Mouse (Mus musculus) heart, adult 9 months (tissue): ENCODE measurements at regions not wholly inside any gene's neighbourhood (a gene's known extent, or its start where the extent isn't known, plus 50 kb on each side); places are given as distances from the start of the nearest gene placed in this dataset.

Source experiments
- DNase-seq, 2 experiments: peaks; one replicate each; pipeline ENCODE4 v3.0.0; 2022; ENCODE audit warnings: low spot score in 2 of 2

DNA sequence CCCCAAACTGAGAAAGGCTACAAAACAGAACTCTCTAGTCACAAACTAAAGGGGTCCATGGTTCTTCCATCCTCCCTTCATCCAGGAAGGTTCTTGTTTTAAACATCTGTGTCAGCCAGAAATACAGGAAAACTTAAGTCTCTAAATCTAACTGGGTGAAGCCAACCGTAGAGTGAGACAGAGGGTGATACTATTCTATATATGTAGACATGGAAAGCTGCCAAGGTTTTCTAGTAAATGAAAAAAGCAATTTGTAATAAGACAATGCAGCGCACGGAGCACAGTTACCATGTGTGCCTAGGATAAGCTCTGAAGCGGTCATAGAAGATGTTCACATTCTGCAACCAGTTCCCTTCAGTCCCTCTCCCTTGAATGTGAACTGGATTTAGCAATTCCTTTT lies 55.4 kb downstream of the Ppp1r3c start:
- no peak for DNase-seq

DNA sequence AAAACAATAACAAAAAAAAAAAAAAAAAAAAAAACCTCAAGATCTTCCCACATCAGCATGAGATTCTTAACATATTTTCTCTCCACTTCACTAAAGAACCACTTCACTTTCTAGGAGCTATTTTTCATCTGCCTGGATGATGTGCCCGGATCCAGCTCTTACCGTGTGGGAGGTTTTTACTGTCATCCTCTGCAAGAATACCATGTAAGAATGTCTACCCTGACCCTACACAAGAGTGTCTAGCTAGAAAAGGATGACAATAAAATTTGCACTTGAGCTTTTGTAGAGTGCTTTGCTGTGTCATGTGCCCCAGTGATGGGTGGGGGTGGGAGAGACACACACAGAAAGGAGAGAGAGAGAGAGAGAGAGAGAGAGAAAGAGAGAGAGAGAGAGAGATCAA lies 56.1 kb downstream of the Ppp1r3c start:
- DNase-seq = no peak

DNA sequence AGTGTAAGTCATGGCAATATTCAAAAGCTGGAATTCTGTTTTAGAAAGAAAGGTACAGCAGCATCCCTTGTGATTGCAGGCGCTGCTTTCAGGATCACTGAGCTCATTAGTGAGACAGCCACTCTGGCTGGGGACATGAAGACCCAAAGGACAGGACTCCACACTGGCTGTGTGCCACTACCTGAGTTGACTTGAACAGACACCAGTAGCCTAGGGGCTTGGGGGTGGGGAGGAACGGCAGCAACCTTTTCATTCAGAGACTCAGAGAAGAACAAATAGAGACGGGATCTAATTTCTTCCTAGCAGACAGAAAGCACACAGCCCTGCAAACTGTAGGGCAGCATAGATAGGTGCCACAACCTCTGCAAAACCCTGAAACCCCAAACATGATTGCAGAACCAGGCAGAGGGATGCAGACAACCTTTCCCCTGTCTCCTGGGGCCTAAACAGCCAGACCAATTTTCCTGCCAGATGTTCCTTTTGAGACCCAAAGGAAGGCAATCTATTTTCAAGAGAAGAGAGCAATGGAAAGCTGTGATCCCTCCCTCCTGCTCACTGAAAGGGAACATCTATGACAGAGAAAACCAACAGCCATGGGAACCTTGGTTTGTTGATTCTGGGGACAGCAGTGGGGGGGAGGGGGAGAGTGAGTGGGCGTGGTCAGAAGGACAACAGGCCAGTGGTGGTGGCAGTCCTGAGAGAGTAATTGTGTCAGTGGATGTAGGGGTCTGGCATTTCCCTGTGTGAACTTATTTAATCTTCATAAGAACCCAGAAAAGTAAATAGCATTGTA lies 57.2 kb downstream of the Ppp1r3c start:
- DNase-seq = peak in 1 of 2 experiments; percentile 46

DNA sequence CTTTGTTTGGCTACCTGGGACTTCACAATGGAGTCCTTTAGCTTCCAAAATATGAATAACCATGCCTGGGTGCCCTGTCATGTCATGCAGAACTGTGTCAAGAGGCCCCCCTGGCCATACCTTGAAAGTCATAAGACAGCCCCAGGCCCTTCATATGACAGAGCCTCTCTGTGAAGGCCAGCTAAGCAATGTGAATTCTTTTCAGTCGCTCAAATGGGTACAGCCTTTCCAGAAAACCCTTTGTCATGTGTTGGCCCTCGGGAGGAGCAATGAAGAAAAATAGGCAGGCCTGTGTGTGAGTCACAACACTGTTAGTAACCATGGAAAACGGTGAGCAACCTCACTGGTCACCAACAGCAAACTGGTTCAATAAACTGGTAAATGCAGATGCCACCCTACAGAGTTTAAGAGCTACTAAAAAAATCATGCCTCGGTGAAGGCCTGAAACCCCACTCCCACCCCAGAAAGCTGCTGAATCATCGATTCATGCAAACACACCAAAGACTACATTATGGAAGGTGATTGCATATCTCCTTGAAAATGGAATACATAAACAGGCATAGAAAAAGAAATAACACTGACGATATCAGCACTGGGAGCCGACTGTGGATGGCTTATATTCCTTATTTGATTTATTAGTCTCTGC lies 57.9 kb downstream of the Ppp1r3c start:
- DNase-seq = no peak

DNA sequence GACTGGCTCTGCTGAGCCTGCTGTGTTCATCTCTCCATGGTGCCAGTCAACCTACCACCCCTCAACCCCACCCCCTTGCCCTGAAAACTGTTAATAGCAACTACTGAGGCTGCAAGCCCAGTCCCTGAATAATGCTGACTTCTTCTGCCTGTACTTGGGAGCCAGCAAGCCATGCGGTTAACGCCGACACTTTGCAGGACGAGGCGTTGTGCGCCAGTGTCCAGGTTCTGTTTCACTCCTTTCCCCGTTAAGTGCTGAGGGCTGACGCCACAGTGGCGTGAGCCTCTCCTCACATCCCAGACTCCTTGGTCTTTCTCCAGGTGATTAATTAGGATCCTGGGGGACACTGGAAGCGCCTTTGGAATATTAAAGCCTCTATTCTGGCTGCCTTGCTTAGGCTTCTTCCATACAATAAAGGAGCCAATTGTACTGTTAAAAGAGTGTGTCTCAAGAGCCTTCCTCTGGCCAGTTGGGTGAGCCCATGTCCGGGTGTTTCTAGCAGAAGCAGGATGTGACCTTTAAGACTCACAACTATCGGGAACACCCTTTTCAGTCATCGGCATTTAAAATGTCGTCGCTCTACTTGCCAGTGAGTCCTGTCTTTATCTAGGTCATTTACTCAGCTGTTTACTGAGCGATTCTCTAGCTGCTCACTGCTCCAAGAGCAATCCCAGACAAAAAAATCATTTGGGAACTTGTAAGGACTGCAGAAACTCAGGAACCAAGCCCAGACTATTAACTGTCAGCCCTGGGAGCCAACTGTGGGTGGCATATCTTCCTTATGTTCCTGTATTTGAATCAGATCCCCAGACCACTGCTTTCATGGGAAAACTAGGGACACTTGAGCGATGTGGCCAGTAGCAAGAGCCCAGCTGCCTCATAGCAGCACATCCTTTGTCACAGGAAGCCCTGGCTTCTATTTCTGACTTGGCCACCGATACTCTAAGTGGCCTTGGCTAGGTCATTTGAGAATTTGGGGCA lies 59.1 kb downstream of the Ppp1r3c start:
- peak; percentile 74 to 79 for DNase-seq

DNA sequence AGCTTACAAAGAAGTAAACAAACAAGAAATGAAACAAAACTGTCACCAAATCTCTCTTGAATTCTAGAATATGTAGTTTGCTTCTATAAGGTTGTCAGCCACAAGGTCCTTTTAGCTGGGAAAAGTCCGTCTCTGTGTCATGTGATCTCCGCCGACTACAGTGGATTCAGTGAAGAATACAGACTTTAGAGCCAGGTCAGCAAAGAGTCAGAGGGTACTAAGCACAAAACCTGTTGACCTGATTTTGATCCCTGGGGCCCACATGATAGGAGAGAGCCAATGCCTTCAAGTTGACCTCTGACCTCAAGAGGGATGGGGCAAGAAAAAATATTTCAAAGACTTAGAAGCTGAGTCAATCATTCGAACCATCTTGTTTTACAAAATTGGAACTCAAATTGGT lies 61.5 kb downstream of the Ppp1r3c start:
- DNase-seq = no peak

DNA sequence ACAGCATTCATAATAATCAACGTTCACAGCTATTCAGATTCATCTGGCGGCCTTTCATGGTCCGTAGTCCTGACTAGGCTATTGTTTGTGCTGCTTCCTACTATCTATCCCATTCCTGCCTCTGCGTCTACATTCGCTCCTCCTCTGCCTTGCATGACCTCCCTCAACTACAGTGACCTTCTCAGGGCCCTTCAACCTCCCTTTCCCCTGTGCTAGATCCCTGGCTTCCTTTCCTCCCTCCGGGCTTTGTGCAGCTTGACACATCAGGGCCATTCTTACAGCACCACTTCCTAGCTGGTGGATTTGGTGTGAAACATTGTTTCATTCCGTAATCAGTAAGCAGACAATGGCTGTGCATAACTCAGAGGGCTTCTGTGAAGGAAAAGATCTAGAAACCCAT lies 65.6 kb downstream of the Ppp1r3c start:
- no peak for DNase-seq
